7 mouse cellular contexts compared by ENCODE assay signal in genomic region chr7:79194560-79195413, GRCm38 (mm10). TPM values are rescaled to one million over a fixed set of nuclear protein-coding genes. Genes with fewer than 3 reads are reported as not detected.
A peak's percentile ranks its signal among the peaks of the same experiment; 100 is the strongest.
DNase-seq lines count a peak whose midpoint lies in the region; ATAC-seq and TF ChIP-seq lines count a peak whose summit lies in the region.

No protein-coding gene starts in this region.

- H3K9me3 ChIP-seq in forebrain, embryonic 12.5 days = no peaks in the 10 kb centered on the region
- no peaks in the 10 kb centered on the region for H3K9me3 ChIP-seq in stomach, postnatal 0 days (ENCODE audit: control insufficient read depth, low read length)

- no peak overlapping the region for H3K9ac ChIP-seq in forebrain, embryonic 12.5 days
- no peak overlapping the region for H3K9ac ChIP-seq in stomach, postnatal 0 days (ENCODE audit: low read length)

- no peak for TF ChIP-seq CTCF in stomach, postnatal 0 days (IDR thresholded peaks at IDR 0.05; ENCODE audit: low read depth)

- H3K27me3 ChIP-seq in forebrain, embryonic 12.5 days = no peaks in the 10 kb centered on the region
- no peaks in the 10 kb centered on the region for H3K27me3 ChIP-seq in stomach, postnatal 0 days (ENCODE audit: control insufficient read depth, insufficient read depth, low read length)

- WGBS in forebrain, embryonic 12.5 days = 65% methylated on average over 16 of the region's 16 CpGs
- WGBS in stomach, postnatal 0 days = 85% methylated on average over 16 of the region's 16 CpGs

- no peak overlapping the region for H3K4me2 ChIP-seq in forebrain, embryonic 12.5 days
- H3K4me2 ChIP-seq in stomach, postnatal 0 days (replicated peaks; ENCODE audit: low read depth) = no peak overlapping the region

- peak; percentile 46 for DNase-seq in retina, postnatal 1 day
- no peak for DNase-seq in retina, embryonic 14.5 days (ENCODE audit: low spot score)
- peak; percentile 77 to 83 for DNase-seq in layer of hippocampus, postnatal 10 days (ENCODE audit: low spot score in 2 of 2)
- peak; percentile 75 for DNase-seq in right cerebral cortex, adult 18-20 months
- no peak for DNase-seq in stomach, postnatal 0 days (ENCODE audit: low spot score)
- no peak for DNase-seq in heart, postnatal 25 days (ENCODE audit: low spot score)

- H3K36me3 ChIP-seq in forebrain, embryonic 12.5 days (replicated peaks) = no peaks in the 10 kb centered on the region
- H3K36me3 ChIP-seq in stomach, postnatal 0 days (ENCODE audit: control insufficient read depth, insufficient read depth, low read length) = no peaks in the 10 kb centered on the region

- intact Hi-C loops in heart, postnatal 25 days (cut with DNase I) = loop anchor here (5.0 kb wide), 1 partner anchor 52 kb away; no protein-coding TSS in a partner anchor

- peaks cover 18% of the 10 kb centered on the region for H3K4me1 ChIP-seq in forebrain, embryonic 12.5 days
- H3K4me1 ChIP-seq in stomach, postnatal 0 days (replicated peaks; ENCODE audit: control insufficient read depth, insufficient read depth) = no peaks in the 10 kb centered on the region

- H3K27ac ChIP-seq in forebrain, embryonic 12.5 days = no peak overlapping the region
- H3K27ac ChIP-seq in stomach, postnatal 0 days (replicated peaks) = no peak overlapping the region

- TF ChIP-seq EP300 in stomach, postnatal 0 days (optimal IDR thresholded peaks at IDR 0.05) = no peak

- H3K4me3 ChIP-seq in forebrain, embryonic 12.5 days (replicated peaks) = no peak overlapping the region
- H3K4me3 ChIP-seq in stomach, postnatal 0 days (ENCODE audit: low read depth, low read length) = no peak overlapping the region

- peak; percentile 55; the same call in 1 of the 2 replicates for ATAC-seq in forebrain, embryonic 12.5 days (ENCODE audit: low FRiP score)
- ATAC-seq in stomach, postnatal 0 days (ENCODE audit: low FRiP score, low TSS enrichment) = no peak

RNA-seq across cellular contexts. Expression of gene Mfge8, which starts 45.9 kb away (rescaled TPM):
- polyA plus RNA-seq in forebrain, embryonic 12.5 days (2016; fragmentation: Nextera tagmentation; extraction: Ambion mirVana) = 54.4 and 59.7 TPM in 2 replicates
- total RNA-seq in layer of hippocampus, postnatal 10 days (2021) = 100 to 1,000 TPM; 184 to 195 TPM
- 178 TPM in 2 replicates for polyA plus RNA-seq in stomach, postnatal 0 days (2015; fragmentation: Nextera tagmentation; extraction: Ambion mirVana)
- 100 to 1,000 TPM; 118 to 144 TPM for total RNA-seq in heart, postnatal 25 days (2021)

Comparison
In these comparisons a context has a peak if more than half of its experiments do, and no peak if none do; other contexts are left out.
1. DNase-seq: peak in retina, postnatal 1 day (single experiment), layer of hippocampus, postnatal 10 days (2 of 2) and right cerebral cortex, adult 18-20 months (single experiment); none in retina, embryonic 14.5 days (single experiment), stomach, postnatal 0 days (single experiment) and heart, postnatal 25 days (single experiment).